Mouse (Mus musculus): ENCODE results near the gene Hoxd13. TPM values are rescaled to one million over a fixed set of nuclear protein-coding genes. Genes with fewer than 3 reads are reported as not detected.

Hoxd13 gene
- polyA plus RNA-seq, 1 experiment from 2014 or later = 0.45 TPM

DNA sequence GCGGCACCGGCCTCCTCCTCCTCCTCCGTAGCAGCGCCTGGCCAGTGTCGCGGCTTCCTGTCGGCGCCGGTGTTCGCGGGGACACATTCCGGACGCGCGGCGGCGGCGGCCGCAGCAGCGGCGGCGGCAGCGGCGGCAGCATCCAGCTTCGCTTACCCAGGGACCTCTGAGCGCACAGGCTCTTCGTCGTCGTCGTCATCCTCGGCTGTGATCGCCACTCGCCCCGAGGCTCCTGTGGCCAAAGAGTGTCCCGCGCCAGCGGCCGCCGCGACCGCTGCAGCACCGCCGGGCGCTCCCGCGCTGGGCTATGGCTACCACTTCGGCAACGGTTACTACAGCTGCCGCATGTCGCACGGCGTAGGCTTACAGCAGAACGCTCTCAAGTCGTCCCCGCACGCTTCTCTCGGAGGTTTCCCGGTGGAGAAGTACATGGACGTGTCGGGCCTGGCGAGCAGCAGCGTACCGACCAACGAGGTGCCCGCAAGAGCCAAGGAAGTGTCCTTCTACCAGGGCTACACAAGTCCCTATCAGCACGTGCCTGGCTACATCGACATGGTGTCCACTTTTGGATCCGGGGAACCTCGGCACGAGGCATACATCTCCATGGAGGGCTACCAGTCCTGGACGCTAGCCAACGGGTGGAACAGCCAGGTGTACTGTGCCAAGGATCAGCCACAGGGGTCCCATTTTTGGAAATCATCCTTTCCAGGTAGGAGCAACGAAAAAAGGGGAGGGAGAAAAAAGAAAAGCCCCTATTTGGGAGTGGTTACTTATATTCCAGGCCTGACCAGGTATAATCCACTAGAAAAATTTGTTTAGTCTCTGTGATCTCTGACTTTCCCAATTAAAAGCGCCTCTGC lies 490 bp downstream of the Hoxd13 start:
- ATAC-seq (replicated peaks; ENCODE audit: low FRiP score) (no peak; the same call in 1 of the 2 replicates), DNase-seq (ENCODE audit: low spot score) (peak; percentile 60)
- H3K27ac ChIP-seq (ENCODE audit: low read depth, low read length) = no peak overlapping the region
- H3K4me2 ChIP-seq = peak overlapping the region; percentile 61
- WGBS = under 1% methylated on average over 61 of the region's 74 CpGs
- H3K27me3 ChIP-seq (replicated peaks; ENCODE audit: control insufficient read depth, insufficient read depth, low read length) = peaks cover 97% of the 10 kb centered on the region
- H3K9me3 ChIP-seq (ENCODE audit: control insufficient read depth, low read length) = no peaks in the 10 kb centered on the region
- peak overlapping the region; percentile 43 for H3K4me3 ChIP-seq (ENCODE audit: low read depth, low read length)
- no peak overlapping the region for H3K9ac ChIP-seq (ENCODE audit: low read depth, low read length)
- peaks cover 6% of the 10 kb centered on the region for H3K4me1 ChIP-seq (replicated peaks; ENCODE audit: control insufficient read depth, insufficient read depth, low read length)
- H3K36me3 ChIP-seq (ENCODE audit: control insufficient read depth, insufficient read depth, low read length) = no peaks in the 10 kb centered on the region

DNA sequence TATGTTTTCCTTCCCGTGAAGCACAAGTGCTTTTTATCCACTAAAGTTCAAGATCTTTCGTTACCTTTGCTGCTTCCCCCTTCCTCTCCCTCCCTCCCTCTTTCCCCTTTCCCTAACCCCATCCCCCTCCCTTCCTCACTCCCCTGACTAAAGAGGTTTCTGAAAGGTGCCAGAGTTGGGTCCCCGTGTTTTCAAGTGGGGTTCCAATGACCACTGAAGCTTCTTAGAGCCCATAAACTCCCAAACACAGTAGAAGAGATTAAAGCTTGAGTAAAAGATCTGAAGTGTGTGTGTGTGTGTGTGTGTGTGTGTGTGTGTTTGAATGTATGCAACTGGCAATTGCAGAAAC lies 1.1 kb downstream of the Hoxd13 start:
- no peaks in the 10 kb centered on the region for H3K36me3 ChIP-seq (ENCODE audit: control insufficient read depth, insufficient read depth, low read length)
- no peak overlapping the region for H3K9ac ChIP-seq (ENCODE audit: low read depth, low read length)
- H3K27me3 ChIP-seq (replicated peaks; ENCODE audit: control insufficient read depth, insufficient read depth, low read length) = peaks cover 97% of the 10 kb centered on the region
- no peak overlapping the region for H3K4me2 ChIP-seq
- no peak overlapping the region for H3K4me3 ChIP-seq (ENCODE audit: low read depth, low read length)
- ATAC-seq (replicated peaks; ENCODE audit: low FRiP score) (no peak), DNase-seq (ENCODE audit: low spot score) (no peak)
- H3K27ac ChIP-seq (ENCODE audit: low read depth, low read length) = no peak overlapping the region
- 1% methylated on average over 3 of the region's 3 CpGs for WGBS
- peaks cover 6% of the 10 kb centered on the region for H3K4me1 ChIP-seq (replicated peaks; ENCODE audit: control insufficient read depth, insufficient read depth, low read length)
- H3K9me3 ChIP-seq (ENCODE audit: control insufficient read depth, low read length) = no peaks in the 10 kb centered on the region

DNA sequence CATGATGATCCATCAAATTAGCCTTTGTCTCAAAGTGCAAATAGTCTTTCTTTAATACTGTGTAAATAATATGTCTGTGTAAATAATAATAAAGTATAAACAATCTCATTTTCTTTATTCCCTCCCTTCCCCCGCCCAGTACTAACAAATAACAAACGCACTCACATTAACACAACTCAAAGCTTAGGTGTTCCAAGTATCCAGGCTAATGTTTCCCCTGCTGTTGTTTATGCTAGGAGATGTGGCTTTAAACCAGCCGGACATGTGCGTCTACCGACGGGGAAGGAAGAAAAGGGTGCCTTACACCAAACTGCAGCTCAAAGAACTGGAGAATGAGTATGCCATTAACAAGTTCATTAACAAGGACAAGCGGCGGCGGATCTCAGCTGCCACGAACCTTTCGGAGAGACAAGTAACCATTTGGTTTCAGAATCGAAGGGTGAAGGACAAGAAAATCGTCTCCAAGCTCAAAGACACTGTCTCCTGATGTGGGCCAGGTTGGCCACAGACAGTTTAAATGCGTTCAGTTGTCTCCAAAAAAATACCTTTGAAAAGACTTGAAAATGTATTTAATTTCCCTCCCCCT lies 1.6 kb downstream of the Hoxd13 start:
- H3K4me1 ChIP-seq (replicated peaks; ENCODE audit: control insufficient read depth, insufficient read depth, low read length) = peaks cover 6% of the 10 kb centered on the region
- no peaks in the 10 kb centered on the region for H3K36me3 ChIP-seq (ENCODE audit: control insufficient read depth, insufficient read depth, low read length)
- H3K4me2 ChIP-seq = no peak overlapping the region
- peaks cover 97% of the 10 kb centered on the region for H3K27me3 ChIP-seq (replicated peaks; ENCODE audit: control insufficient read depth, insufficient read depth, low read length)
- H3K27ac ChIP-seq (ENCODE audit: low read depth, low read length) = no peak overlapping the region
- peak; percentile 31 for DNase-seq (ENCODE audit: low spot score)
- H3K9ac ChIP-seq (ENCODE audit: low read depth, low read length) = no peak overlapping the region
- under 1% methylated on average over 14 of the region's 14 CpGs for WGBS
- ATAC-seq (replicated peaks; ENCODE audit: low FRiP score) = no peak
- H3K4me3 ChIP-seq (ENCODE audit: low read depth, low read length) = no peak overlapping the region
- no peaks in the 10 kb centered on the region for H3K9me3 ChIP-seq (ENCODE audit: control insufficient read depth, low read length)

DNA sequence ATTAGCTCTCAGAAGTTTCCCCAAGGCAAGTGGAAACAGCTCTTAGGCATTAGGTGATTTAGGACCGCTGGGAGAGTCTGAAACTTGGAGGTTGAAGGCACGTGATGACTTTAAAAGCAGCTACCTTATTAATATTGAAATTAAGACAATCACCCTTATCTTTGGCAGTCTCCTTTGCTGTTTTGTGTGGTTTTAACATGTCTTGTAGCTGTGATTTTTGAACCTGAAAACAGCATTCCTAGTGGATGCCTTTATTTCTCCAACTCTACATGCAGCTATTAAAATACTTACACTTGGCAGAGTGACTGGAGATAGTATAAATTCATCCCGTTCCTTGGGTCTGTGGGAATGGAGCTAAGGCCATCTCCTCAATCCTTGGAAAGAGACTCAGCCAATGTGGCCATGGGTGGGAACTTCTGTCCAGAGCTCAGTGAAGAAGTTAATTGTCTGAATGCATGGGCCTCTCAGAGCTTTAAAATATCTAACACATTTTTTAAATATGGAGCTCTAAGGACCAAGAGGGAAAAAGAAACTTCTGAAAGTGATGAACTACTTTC lies 2.6 kb downstream of the Hoxd13 start:
- H3K9ac ChIP-seq (ENCODE audit: low read depth, low read length) = no peak overlapping the region
- no peaks in the 10 kb centered on the region for H3K9me3 ChIP-seq (ENCODE audit: control insufficient read depth, low read length)
- H3K27ac ChIP-seq (ENCODE audit: low read depth, low read length) = no peak overlapping the region
- under 1% methylated on average over 3 of the region's 3 CpGs for WGBS
- peaks cover 97% of the 10 kb centered on the region for H3K27me3 ChIP-seq (replicated peaks; ENCODE audit: control insufficient read depth, insufficient read depth, low read length)
- no peak overlapping the region for H3K4me3 ChIP-seq (ENCODE audit: low read depth, low read length)
- DNase-seq (ENCODE audit: low spot score) (peak; percentile 28), ATAC-seq (replicated peaks; ENCODE audit: low FRiP score) (no peak)
- no peaks in the 10 kb centered on the region for H3K36me3 ChIP-seq (ENCODE audit: control insufficient read depth, insufficient read depth, low read length)
- H3K4me1 ChIP-seq (replicated peaks; ENCODE audit: control insufficient read depth, insufficient read depth, low read length) = peaks cover 6% of the 10 kb centered on the region
- no peak overlapping the region for H3K4me2 ChIP-seq

DNA sequence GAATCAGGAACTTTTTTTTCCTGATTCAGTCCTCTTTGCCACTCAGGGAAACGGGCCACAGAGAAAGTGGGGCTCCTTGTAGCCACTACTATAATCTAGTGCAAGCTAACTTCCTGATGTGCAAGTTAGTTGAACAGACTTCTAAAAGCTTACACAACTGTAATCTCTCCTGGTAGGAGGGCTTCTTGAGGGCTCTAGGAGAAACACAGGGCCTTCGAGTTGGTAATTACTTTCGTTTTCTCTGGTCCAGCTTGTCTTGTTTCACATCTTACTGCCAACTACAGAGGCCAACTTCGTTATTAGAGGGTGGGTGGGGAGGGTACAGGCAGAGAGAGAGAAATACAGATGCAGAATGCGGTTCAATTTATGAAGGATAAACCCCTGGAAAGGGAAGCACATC lies 3.7 kb downstream of the Hoxd13 start:
- 6% methylated on average over 5 of the region's 5 CpGs for WGBS
- DNase-seq (ENCODE audit: low spot score) (peak; percentile 34), ATAC-seq (replicated peaks; ENCODE audit: low FRiP score) (no peak)
- Histone ChIP-seq H3K4me1 (replicated peaks; ENCODE audit: control insufficient read depth, insufficient read depth, low read length) (peaks cover 6% of the 10 kb centered on the region), H3K4me2 (no peak overlapping the region), H3K27me3 (replicated peaks; ENCODE audit: control insufficient read depth, insufficient read depth, low read length) (peaks cover 99% of the 10 kb centered on the region), H3K9me3 (ENCODE audit: control insufficient read depth, low read length) (no peaks in the 10 kb centered on the region), H3K9ac (ENCODE audit: low read depth, low read length) (no peak overlapping the region), H3K4me3 (ENCODE audit: low read depth, low read length) (no peak overlapping the region), H3K27ac (ENCODE audit: low read depth, low read length) (no peak overlapping the region), H3K36me3 (ENCODE audit: control insufficient read depth, insufficient read depth, low read length) (no peaks in the 10 kb centered on the region)

DNA sequence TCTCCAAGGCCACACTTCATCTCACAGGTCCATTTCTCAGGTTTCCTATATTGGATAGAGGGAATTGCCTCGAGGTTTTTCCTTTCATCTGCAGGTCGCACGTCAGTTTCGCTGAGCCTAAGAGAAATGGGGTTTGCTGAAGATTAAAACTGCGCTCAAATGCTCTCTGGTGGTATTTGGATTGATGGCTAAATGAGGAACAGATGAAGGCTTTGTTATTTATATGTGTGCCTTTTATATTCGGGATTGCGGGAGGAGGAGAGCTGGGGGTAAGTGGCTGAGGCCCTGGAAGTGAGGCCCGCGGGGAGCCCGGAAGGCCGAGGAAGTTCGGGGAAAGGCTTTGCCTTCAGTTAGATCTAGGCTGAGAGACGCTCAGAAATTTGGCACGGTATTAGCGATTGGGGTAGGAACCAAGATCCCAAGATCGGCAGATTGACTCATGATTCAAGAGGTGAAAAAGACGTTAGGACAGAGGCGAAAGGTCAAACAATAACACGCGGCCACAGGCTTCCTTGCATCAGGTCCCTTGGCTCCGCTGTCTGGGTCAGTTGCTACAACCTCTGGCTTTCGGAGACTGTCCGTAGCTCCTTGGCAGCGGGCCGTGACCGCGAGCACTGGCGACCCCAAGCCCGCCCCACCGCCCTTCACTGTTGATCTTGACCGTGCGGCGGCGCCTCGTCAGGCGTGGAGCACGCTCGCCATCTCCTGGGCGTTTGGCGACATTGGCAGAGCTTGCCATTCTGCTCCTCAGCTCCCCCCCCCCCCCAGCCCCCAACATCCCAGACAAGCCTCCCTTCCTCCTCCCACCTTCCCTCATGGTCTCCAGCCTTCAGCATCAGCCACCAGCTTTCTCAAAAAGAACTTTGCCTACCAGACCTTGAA lies 4.6 kb downstream of the Hoxd13 start:
- H3K4me3 ChIP-seq (ENCODE audit: low read depth, low read length) = peak overlapping the region; percentile 39
- peak overlapping the region; percentile 67 for H3K4me2 ChIP-seq
- H3K4me1 ChIP-seq (replicated peaks; ENCODE audit: control insufficient read depth, insufficient read depth, low read length) = peaks cover 6% of the 10 kb centered on the region
- H3K9me3 ChIP-seq (ENCODE audit: control insufficient read depth, low read length) = no peaks in the 10 kb centered on the region
- H3K27me3 ChIP-seq (replicated peaks; ENCODE audit: control insufficient read depth, insufficient read depth, low read length) = peaks cover 99% of the 10 kb centered on the region
- ATAC-seq (replicated peaks; ENCODE audit: low FRiP score) = peak; percentile 43; the same call in 1 of the 2 replicates
- WGBS = 2% methylated on average over 40 of the region's 40 CpGs
- H3K27ac ChIP-seq (ENCODE audit: low read depth, low read length) = no peak overlapping the region
- no peak overlapping the region for H3K9ac ChIP-seq (ENCODE audit: low read depth, low read length)
- peak; percentile 41 for DNase-seq (ENCODE audit: low spot score)
- H3K36me3 ChIP-seq (ENCODE audit: control insufficient read depth, insufficient read depth, low read length) = no peaks in the 10 kb centered on the region

DNA sequence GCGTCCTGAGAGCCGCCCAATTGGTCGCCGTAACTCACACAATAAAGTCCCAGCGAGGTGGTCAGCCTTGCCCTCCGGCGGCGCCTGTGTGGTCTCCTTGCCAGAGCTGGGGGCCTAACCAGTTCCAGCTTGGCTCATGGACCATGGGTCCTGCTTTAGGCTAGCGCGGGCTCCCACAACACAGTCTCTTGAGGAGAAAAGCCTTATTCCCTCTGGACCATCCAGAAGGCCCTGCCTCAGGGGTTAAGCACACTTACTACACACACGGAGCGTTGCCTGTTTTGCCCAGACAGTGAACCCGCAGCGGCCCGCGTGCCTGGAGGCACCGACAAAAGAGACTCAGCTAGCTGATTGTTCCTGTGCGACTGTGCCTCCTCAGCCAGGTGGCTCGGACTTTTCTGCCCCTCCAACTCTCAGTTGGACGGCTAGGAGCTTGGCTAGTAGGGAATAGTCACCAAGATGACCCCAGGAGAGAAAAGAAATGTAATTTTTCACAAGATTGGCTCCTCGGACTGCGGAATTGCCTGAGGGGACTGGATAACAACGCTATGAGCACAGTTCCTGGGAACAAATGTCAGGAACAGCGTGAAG lies 5.8 kb downstream of the Hoxd13 start:
- H3K4me3 ChIP-seq (ENCODE audit: low read depth, low read length) = no peak overlapping the region
- no peaks in the 10 kb centered on the region for H3K4me1 ChIP-seq (replicated peaks; ENCODE audit: control insufficient read depth, insufficient read depth, low read length)
- H3K27ac ChIP-seq (ENCODE audit: low read depth, low read length) = no peak overlapping the region
- H3K4me2 ChIP-seq = no peak overlapping the region
- no peak for ATAC-seq (replicated peaks; ENCODE audit: low FRiP score)
- peaks cover 99% of the 10 kb centered on the region for H3K27me3 ChIP-seq (replicated peaks; ENCODE audit: control insufficient read depth, insufficient read depth, low read length)
- H3K36me3 ChIP-seq (ENCODE audit: control insufficient read depth, insufficient read depth, low read length) = no peaks in the 10 kb centered on the region
- no peak overlapping the region for H3K9ac ChIP-seq (ENCODE audit: low read depth, low read length)
- 5% methylated on average over 24 of the region's 24 CpGs for WGBS
- peak; percentile 36 for DNase-seq (ENCODE audit: low spot score)
- no peaks in the 10 kb centered on the region for H3K9me3 ChIP-seq (ENCODE audit: control insufficient read depth, low read length)
